ENCODE assay signal across 8 mouse cellular contexts in the genomic region with DNA sequence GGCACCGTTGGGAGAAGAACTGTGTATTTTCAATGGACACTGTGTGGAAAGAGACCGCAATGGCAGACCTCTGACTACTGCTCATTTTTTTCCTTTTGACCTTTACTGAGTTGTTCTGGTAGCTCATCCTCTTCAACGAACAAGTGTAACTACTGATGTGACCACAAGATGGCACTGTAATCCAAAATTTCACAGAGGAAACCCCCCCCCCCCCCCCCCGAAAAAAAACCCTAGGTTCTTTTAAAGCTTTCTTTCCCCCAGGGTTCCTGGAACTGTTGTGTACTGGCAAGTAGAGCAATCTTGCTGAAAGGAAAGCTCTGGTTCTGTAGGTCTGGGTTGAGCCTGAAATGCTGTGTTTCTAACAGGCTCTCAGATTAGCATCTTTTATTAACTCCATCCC. TPM values are rescaled to one million over a fixed set of nuclear protein-coding genes. Genes with fewer than 3 reads are reported as not detected.
DNase-seq lines count a peak whose midpoint lies in the region; ATAC-seq and TF ChIP-seq lines count a peak whose summit lies in the region.

No protein-coding gene starts in this region.

- no peak for ATAC-seq in embryonic facial prominence, embryonic 11.5 days (replicated peaks; ENCODE audit: insufficient number of reproducible peaks, low FRiP score, low TSS enrichment, low read depth)
- peak; percentile 73; the same call in 1 of the 2 replicates for ATAC-seq in hindbrain, embryonic 16.5 days
- peak; percentile 38 for ATAC-seq in stomach, postnatal 0 days (ENCODE audit: low FRiP score, low TSS enrichment)

- no peaks in the 10 kb centered on the region for H3K36me3 ChIP-seq in MEL (ENCODE audit: control insufficient read depth in 1 of 2, insufficient read depth in 2 of 2, low read length in 2 of 2)
- H3K36me3 ChIP-seq in embryonic facial prominence, embryonic 11.5 days (replicated peaks; ENCODE audit: control insufficient read depth, insufficient read depth, low read depth, low read length) = no peaks in the 10 kb centered on the region
- H3K36me3 ChIP-seq in hindbrain, embryonic 16.5 days (ENCODE audit: control insufficient read depth, insufficient read depth, low read length) = no peaks in the 10 kb centered on the region
- no peaks in the 10 kb centered on the region for H3K36me3 ChIP-seq in stomach, postnatal 0 days (ENCODE audit: control insufficient read depth, insufficient read depth, low read length)

- TF ChIP-seq RAD21 in MEL (IDR thresholded peaks at IDR 0.05; ENCODE audit: low read depth, low read length) = peak; percentile 75

- DNase-seq in layer of hippocampus, adult 2 months (ENCODE audit: low spot score in 2 of 2) = peak in 1 of 2 experiments; percentile 39
- DNase-seq in layer of hippocampus, adult 8-10 months (ENCODE audit: low spot score in 2 of 2) = no peak
- peak; percentile 71 for DNase-seq in MEL (ENCODE audit: low read depth, low spot score)
- DNase-seq in embryonic facial prominence, embryonic 11.5 days (ENCODE audit: low spot score) = peak; percentile 77
- peak; percentile 71 for DNase-seq in lung, postnatal 10 days
- peak; percentile 47 for DNase-seq in stomach, postnatal 0 days (ENCODE audit: low spot score)
- no peak for DNase-seq in spleen, adult 12 weeks (ENCODE audit: low spot score)

- peak; percentile 75 for TF ChIP-seq CTCF in layer of hippocampus, adult 2 months (conservative IDR thresholded peaks at IDR 0.05)
- TF ChIP-seq CTCF in MEL (IDR thresholded peaks at IDR 0.05 in 2 of 3, conservative IDR thresholded peaks at IDR 0.05 in 1 of 3; ENCODE audit: control insufficient read depth in 1 of 3, insufficient read depth in 1 of 3, low read depth in 2 of 3, low read length in 3 of 3, poor library complexity in 1 of 3, severe bottlenecking in 1 of 3) = peak; percentile 12 to 71 (median 29); a peak in 3 of 6 replicates
- TF ChIP-seq CTCF in stomach, postnatal 0 days (IDR thresholded peaks at IDR 0.05; ENCODE audit: low read depth) = peak; percentile 71

- WGBS in embryonic facial prominence, embryonic 11.5 days = 3% methylated on average over 4 of the region's 4 CpGs
- 10% methylated on average over 4 of the region's 4 CpGs for WGBS in hindbrain, embryonic 16.5 days
- WGBS in stomach, postnatal 0 days = 3% methylated on average over 4 of the region's 4 CpGs

- H3K9ac ChIP-seq in MEL (ENCODE audit: control insufficient read depth, low read depth, low read length, poor library complexity, severe bottlenecking) = peak overlapping the region; percentile 26; the same call in 1 of the 2 replicates
- no peak overlapping the region for H3K9ac ChIP-seq in embryonic facial prominence, embryonic 11.5 days (replicated peaks; ENCODE audit: low read length)
- no peak overlapping the region for H3K9ac ChIP-seq in hindbrain, embryonic 16.5 days (ENCODE audit: low read depth, low read length)
- no peak overlapping the region for H3K9ac ChIP-seq in stomach, postnatal 0 days (ENCODE audit: low read length)

- no peak for TF ChIP-seq EP300 in MEL (IDR thresholded peaks at IDR 0.05; ENCODE audit: low read depth in 1 of 2, low read length in 2 of 2)
- TF ChIP-seq EP300 in stomach, postnatal 0 days (optimal IDR thresholded peaks at IDR 0.05) = no peak

- 0 out of 2 replicates have a peak overlapping the region, but pooled peaks have one; percentile 68 for H3K27ac ChIP-seq in layer of hippocampus, adult 2 months
- H3K27ac ChIP-seq in MEL (ENCODE audit: control insufficient read depth, low read depth, low read length) = no peak overlapping the region
- H3K27ac ChIP-seq in embryonic facial prominence, embryonic 11.5 days (replicated peaks; ENCODE audit: low read depth, low read length) = no peak overlapping the region
- no peak overlapping the region for H3K27ac ChIP-seq in hindbrain, embryonic 16.5 days (ENCODE audit: low read depth, low read length)
- H3K27ac ChIP-seq in stomach, postnatal 0 days (replicated peaks) = no peak overlapping the region

- no peak overlapping the region for H3K4me2 ChIP-seq in embryonic facial prominence, embryonic 11.5 days (ENCODE audit: low read depth, low read length)
- H3K4me2 ChIP-seq in hindbrain, embryonic 16.5 days (ENCODE audit: low read length) = no peak overlapping the region
- H3K4me2 ChIP-seq in stomach, postnatal 0 days (replicated peaks; ENCODE audit: low read depth) = no peak overlapping the region

- H3K27me3 ChIP-seq in MEL (ENCODE audit: control insufficient read depth in 1 of 2, insufficient read depth in 2 of 2, low read length in 2 of 2) = no peaks in the 10 kb centered on the region; a peak in 1 of 4 replicates
- H3K27me3 ChIP-seq in embryonic facial prominence, embryonic 11.5 days (ENCODE audit: control insufficient read depth, insufficient read depth, low read length) = no peaks in the 10 kb centered on the region
- H3K27me3 ChIP-seq in hindbrain, embryonic 16.5 days (replicated peaks; ENCODE audit: control insufficient read depth, insufficient read depth, low read length) = no peaks in the 10 kb centered on the region
- H3K27me3 ChIP-seq in stomach, postnatal 0 days (ENCODE audit: control insufficient read depth, insufficient read depth, low read length) = no peaks in the 10 kb centered on the region

- H3K79me2 ChIP-seq in MEL (ENCODE audit: control insufficient read depth, insufficient read depth, low read length, poor library complexity) = no peaks in the 10 kb centered on the region

- TF ChIP-seq POLR2A in MEL (IDR thresholded peaks at IDR 0.05; ENCODE audit: control insufficient read depth in 1 of 2, insufficient read depth in 1 of 2, low read depth in 1 of 2, low read length in 2 of 2, poor library complexity in 1 of 2) = no peak

- H3K9me3 ChIP-seq in MEL (replicated peaks; ENCODE audit: insufficient read depth, low read length) = no peaks in the 10 kb centered on the region
- H3K9me3 ChIP-seq in embryonic facial prominence, embryonic 11.5 days (replicated peaks; ENCODE audit: control insufficient read depth, low read length) = no peaks in the 10 kb centered on the region
- no peaks in the 10 kb centered on the region for H3K9me3 ChIP-seq in hindbrain, embryonic 16.5 days (ENCODE audit: control insufficient read depth, low read length)
- H3K9me3 ChIP-seq in stomach, postnatal 0 days (ENCODE audit: control insufficient read depth, low read length) = no peaks in the 10 kb centered on the region

- H3K4me1 ChIP-seq in MEL (ENCODE audit: control insufficient read depth in 1 of 2, insufficient read depth in 2 of 2, low read length in 2 of 2) = no peaks in the 10 kb centered on the region; a peak in 1 of 4 replicates
- no peaks in the 10 kb centered on the region; the same call in 1 of the 2 replicates for H3K4me1 ChIP-seq in embryonic facial prominence, embryonic 11.5 days (ENCODE audit: control insufficient read depth, insufficient read depth, low read length)
- peaks cover 6% of the 10 kb centered on the region for H3K4me1 ChIP-seq in hindbrain, embryonic 16.5 days (ENCODE audit: control insufficient read depth, insufficient read depth, low read depth, low read length)
- H3K4me1 ChIP-seq in stomach, postnatal 0 days (replicated peaks; ENCODE audit: control insufficient read depth, insufficient read depth) = no peaks in the 10 kb centered on the region

- H3K4me3 ChIP-seq in layer of hippocampus, adult 2 months = no peak overlapping the region
- peak overlapping the region; percentile 53 to 64; a peak in 3 of 4 replicates for H3K4me3 ChIP-seq in MEL (ENCODE audit: control insufficient read depth in 1 of 2, insufficient read depth in 1 of 2, low read depth in 2 of 2, low read length in 2 of 2)
- H3K4me3 ChIP-seq in embryonic facial prominence, embryonic 11.5 days (ENCODE audit: low read depth, low read length) = no peak overlapping the region
- H3K4me3 ChIP-seq in hindbrain, embryonic 16.5 days (ENCODE audit: low read length) = no peak overlapping the region
- no peak overlapping the region for H3K4me3 ChIP-seq in stomach, postnatal 0 days (ENCODE audit: low read depth, low read length)

TF ChIP-seq in MEL, 35 proteins besides CTCF, POLR2A, EP300 and RAD21:
- peak; percentile 77 for TF ChIP-seq SMC3 (IDR thresholded peaks at IDR 0.05; ENCODE audit: low read depth, low read length)
- no peak for TF ChIP-seq KAT2A (conservative IDR thresholded peaks at IDR 0.05; ENCODE audit: low read depth, low read length)
- peak; percentile 42 for TF ChIP-seq ZNF384 (IDR thresholded peaks at IDR 0.05; ENCODE audit: low read depth, low read length)
- TF ChIP-seq GABPA (IDR thresholded peaks at IDR 0.05; ENCODE audit: low read depth, low read length) = no peak
- peak; percentile 80 for TF ChIP-seq MAZ (IDR thresholded peaks at IDR 0.05; ENCODE audit: low read depth, low read length)
- no peak for TF ChIP-seq TAL1 (IDR thresholded peaks at IDR 0.05; ENCODE audit: low read length)
- TF ChIP-seq GATA1 (IDR thresholded peaks at IDR 0.05; ENCODE audit: low read depth, low read length) = 0 out of 2 replicates have a peak, but pooled peaks have one; percentile 2
- TF ChIP-seq ZC3H11A (IDR thresholded peaks at IDR 0.05; ENCODE audit: low read depth, low read length) = peak; percentile 67; the same call in 1 of the 2 replicates
- TF ChIP-seq SIN3A (IDR thresholded peaks at IDR 0.05; ENCODE audit: low read length) = peak; percentile 41

RNA-seq across cellular contexts. Expression of gene Tlr1, which starts 49.9 kb away (rescaled TPM):
- total RNA-seq in layer of hippocampus, adult 2 months (2021) = under 1 TPM; 0.44 to 0.59 TPM
- total RNA-seq in layer of hippocampus, adult 8-10 months (2022) = 1 to 10 TPM in 2 of 4 experiments, under 1 TPM in 1, not detected in 1; 0.12 to 2.0 (median 1.8) TPM
- not detected in 2 replicates for total RNA-seq in MEL (2012; rRNA removed)
- polyA plus RNA-seq in MEL (2012; ENCODE audit: insufficient read depth in 1 of 2, insufficient read length in 2 of 2, low read depth in 1 of 2, low replicate concordance in 2 of 2, missing spikeins in 1 of 2) = not detected
- polyA plus RNA-seq in embryonic facial prominence, embryonic 11.5 days (2014; fragmentation: Nextera tagmentation; extraction: Ambion mirVana) = 0.56 and 0.64 TPM in 2 replicates
- polyA plus RNA-seq in hindbrain, embryonic 16.5 days (2015; fragmentation: Nextera tagmentation; extraction: Ambion mirVana) = 0.29 and 0.46 TPM in 2 replicates
- 0.97 and 1.3 TPM in 2 replicates for polyA plus RNA-seq in stomach, postnatal 0 days (2015; fragmentation: Nextera tagmentation; extraction: Ambion mirVana)

Comparison
In these comparisons a context has a peak if more than half of its experiments do, and no peak if none do; other contexts are left out.
1. DNase-seq: peak in MEL (single experiment), embryonic facial prominence, embryonic 11.5 days (single experiment), lung, postnatal 10 days (single experiment) and stomach, postnatal 0 days (single experiment); none in layer of hippocampus, adult 8-10 months (0 of 2) and spleen, adult 12 weeks (single experiment).
2. H3K4me3 ChIP-seq: peak in MEL (2 of 2); none in layer of hippocampus, adult 2 months (single experiment), embryonic facial prominence, embryonic 11.5 days (single experiment), hindbrain, embryonic 16.5 days (single experiment) and stomach, postnatal 0 days (single experiment).
3. Peak in every context shown above with its lines, with median percentiles within 50 percentile points of each other: CTCF ChIP-seq.